Mouse (Mus musculus) layer of hippocampus, adult 9-10 months (tissue): ENCODE measurements around the gene Pde5a.
A peak's percentile ranks its signal among the peaks of the same experiment; 100 is the strongest.

ENCODE experiments used
- DNase-seq: peaks from one replicate; pipeline ENCODE4 v3.0.0; 2022; ENCODE audit warnings: low spot score

The Pde5a gene

GRCm38 (mm10) chr3:122763768-122764167, 35.0 kb downstream of the Pde5a start:
- no peak for DNase-seq

- DNase-seq = no peak
Measured at GRCm38 (mm10) chr3:122766930-122767329, 38.2 kb downstream of the Pde5a start.

DNA sequence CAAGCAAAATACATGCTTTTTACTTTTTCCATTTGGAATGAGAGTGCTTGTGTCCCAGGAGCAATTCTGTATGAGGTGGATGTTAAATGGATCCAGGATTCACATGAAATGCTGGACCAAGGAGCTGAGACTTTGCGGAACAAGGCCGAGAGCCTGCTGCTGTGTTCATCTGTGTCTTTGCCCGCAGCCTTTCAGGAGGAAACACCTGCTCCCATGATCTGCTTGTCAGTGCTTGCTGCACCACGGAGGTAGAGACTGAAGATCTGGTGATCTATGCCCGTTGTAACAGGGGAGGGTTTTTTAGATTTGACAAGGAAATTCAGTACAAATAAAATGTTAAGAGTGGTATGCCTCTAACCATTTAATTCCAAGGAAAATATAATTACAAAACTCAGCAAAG, 39.1 kb downstream of the Pde5a start:
- no peak for DNase-seq

- DNase-seq = no peak
Measured at GRCm38 (mm10) chr3:122781417-122781816, 52.7 kb downstream of the Pde5a start.

DNA sequence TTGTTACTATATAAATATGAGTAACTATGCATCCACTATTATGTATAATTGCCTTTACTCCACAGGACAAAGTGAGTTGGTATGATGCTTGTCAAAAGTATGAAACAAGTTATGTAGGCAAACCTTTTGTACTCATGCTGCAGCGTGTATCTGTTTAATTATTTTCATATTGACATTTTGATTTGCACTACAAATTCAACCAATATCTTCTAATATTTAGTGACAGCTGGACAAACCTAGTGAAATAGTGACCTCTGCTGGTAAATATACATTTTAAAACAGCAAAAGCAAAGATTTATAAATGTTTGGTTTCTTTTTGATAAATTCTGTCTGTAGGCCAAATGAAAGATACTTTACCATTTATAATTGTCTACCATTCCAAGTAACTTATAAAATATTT, 55.5 kb downstream of the Pde5a start:
- DNase-seq = no peak

- no peak for DNase-seq
Measured at GRCm38 (mm10) chr3:122788314-122788713, 59.6 kb downstream of the Pde5a start.

- DNase-seq = no peak
Measured at GRCm38 (mm10) chr3:122789544-122789943, 60.8 kb downstream of the Pde5a start.

DNA sequence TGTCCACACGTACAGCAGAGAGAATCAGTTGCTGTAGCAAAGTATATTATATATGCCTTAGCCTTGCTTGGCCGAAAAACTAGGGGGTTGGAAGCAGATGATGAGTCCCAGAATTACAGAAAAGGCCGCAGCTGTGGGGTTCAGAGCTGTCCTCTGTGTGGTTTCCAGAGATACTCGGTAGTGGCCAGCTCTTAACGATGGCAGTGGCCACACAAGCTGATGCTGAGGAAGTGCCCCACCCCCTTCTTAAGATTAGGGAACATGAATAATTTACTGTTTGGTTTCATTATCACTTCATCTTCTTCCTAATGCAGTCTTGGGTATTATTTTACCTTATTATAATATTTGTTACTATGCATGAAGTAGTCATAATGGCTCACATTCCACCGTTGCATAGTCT, 71.3 kb downstream of the Pde5a start:
- DNase-seq = no peak

- no peak for DNase-seq
Measured at GRCm38 (mm10) chr3:122800553-122801435, 72.0 kb downstream of the Pde5a start.

GRCm38 (mm10) chr3:122801436-122802221, 72.9 kb downstream of the Pde5a start:
- no peak for DNase-seq

- DNase-seq = peak; percentile 43
Measured at GRCm38 (mm10) chr3:122807313-122807712, 78.6 kb downstream of the Pde5a start.

DNA sequence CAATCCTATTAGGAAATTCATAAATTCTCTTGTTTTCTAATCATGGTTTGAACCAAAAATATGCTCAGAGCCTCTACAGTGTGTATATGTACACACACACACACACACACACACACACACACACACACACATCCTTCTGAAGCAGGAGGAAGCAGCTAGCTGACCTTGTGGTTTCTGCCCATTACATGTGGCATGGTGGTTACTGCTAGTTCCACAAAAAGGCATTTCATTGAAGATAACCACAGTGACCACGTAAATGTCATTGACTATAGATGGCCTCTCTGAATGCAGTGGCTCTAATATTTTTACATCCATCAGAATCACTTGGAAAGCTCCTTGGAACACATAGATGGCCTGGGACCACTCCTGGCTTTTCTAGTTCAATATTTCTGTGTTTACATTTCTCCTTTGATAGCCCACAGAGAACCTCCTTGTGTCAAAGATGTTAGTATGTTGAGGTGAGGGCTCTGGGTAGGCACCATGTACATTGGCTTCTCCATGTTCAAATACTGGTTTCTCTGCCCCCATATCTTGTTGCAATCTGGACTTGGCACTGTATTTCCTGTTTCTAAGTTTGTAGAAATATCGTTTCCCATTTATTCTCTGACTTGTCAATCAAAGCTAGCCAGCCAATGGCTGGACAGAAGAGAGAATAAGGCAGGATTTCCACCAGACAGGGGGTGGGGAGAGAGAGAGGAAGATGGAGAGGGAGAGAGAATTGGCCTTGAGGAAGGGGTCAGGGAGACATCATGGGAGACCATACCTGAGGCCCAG, 81.5 kb downstream of the Pde5a start:
- no peak for DNase-seq

GRCm38 (mm10) chr3:122810986-122811385, 82.2 kb downstream of the Pde5a start:
- DNase-seq = no peak

GRCm38 (mm10) chr3:122814531-122814930, 85.8 kb downstream of the Pde5a start:
- DNase-seq = peak; percentile 39

- no peak for DNase-seq
Measured at GRCm38 (mm10) chr3:122818282-122818681, 89.5 kb downstream of the Pde5a start.

GRCm38 (mm10) chr3:122820700-122821099, 92.0 kb downstream of the Pde5a start:
- no peak for DNase-seq

DNA sequence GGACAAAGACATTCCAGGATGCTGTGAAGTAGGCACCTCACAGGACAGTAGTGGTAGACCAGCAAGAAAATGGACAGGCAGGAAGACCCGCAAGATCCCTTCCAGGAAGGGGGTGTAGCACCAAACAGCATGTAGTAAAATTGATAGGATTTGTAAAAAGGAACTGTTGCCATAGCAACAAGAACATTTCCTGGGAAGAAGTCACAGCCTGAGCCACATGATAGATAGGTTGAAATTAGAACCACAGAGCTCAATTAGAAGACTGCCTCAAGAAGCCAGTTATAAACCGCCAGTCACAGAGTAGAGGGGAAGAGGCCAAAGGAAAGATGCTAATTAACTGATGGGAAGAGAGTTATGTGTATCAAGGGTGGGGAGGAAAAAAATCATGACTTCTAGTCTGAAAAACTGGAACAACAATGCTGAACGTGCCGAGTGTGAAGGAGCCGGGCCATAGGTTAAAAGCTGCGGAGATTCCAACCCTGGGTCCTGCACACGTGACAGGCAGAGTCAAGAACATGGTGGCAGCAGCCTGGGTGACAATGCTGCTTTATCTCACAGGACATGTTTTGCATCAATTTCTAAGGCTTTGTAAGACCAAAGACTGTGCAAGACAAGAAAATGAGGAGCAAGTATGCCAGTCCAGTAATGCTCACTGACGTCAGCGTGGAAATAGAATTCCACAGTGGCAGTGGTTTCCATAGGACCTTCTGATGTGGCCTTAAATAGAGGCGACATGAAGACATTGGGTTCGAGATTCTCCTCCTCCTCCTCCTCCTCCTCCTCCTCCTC, 99.7 kb downstream of the Pde5a start:
- no peak for DNase-seq

- no peak for DNase-seq
Measured at GRCm38 (mm10) chr3:122834519-122834918, 105.8 kb downstream of the Pde5a start.

- no peak for DNase-seq
Measured at GRCm38 (mm10) chr3:122835097-122835850, 106.5 kb downstream of the Pde5a start.

- no peak for DNase-seq
Measured at GRCm38 (mm10) chr3:122837639-122838038, 108.9 kb downstream of the Pde5a start.
